Mouse (Mus musculus) kidney, postnatal 4 days (tissue): ENCODE data around the gene Susd1.

Source experiments
- DNase-seq, 2 experiments: peaks; one replicate each; pipeline ENCODE4 v3.0.0; 2021; ENCODE audit warnings: mixed read lengths in 2 of 2

Gene Susd1

DNA sequence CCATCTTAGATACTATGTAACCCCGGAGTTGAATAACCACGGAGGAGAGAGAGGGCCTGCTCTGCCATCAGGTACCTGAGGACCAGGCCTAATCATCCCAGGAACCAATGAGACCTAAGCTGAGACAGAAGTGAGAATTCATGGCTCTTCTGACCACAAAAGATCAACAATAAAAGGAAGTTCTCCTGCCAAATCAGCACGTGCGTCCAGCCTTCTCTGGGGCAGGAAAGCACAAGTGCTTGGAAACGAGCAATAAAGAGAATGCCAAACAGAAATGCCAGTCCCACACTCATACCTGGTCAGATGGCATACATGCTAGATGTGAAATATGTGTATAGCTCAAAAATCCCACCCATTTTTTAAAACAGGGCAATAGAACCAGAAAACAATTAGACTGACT is 58.6 kb downstream of the Susd1 start:
- DNase-seq = no peak

DNA sequence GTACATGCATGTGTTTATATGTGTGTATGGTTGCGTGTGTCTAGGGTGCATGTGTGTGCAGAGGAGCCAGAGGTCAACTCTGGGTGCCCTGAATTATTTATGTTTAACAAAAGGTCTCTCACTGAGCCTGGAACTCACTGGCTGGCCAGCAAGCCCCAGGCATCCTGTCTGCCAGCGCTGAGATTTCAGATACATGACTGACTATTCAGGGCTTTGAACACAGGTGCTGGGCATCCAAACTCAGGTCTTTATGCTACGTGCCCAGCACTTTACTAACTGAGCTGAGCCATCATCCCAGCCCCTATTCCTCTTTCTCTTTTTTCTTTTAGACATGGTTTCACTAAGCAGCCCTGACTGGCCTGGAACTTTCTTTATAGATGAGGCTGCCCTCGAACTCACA is 59.8 kb downstream of the Susd1 start:
- no peak for DNase-seq

DNA sequence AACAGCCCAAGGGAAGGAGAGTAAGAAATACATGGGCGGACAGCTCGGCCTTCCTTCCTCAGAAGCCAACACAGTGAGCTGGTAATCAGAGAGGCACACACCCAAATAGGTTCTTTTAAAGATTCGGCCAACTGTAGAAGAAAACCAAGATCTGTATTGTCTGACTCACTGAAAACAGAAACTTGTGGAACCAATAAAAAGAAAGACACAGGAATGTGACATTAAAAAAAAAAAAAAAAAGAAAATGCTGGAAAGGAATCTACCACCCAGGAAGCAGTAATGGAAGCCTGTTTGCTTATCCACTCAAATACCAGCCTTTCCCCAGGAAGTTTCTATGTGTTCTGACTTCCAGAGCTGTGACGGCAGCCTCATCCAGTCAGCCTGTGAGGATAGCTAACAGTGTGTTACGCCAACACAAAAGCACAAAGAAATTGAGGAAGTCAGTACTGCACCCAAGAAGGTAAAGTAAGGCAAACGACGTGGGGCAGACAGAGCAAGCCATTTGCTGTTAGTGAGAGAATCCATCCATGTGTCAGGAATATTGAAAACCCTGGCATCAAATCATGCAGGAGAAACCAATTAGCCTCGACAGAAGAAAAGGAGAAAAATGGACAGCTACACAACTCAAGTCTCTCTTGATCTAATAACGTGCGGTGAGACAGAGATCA is 64.0 kb downstream of the Susd1 start:
- DNase-seq = no peak

DNA sequence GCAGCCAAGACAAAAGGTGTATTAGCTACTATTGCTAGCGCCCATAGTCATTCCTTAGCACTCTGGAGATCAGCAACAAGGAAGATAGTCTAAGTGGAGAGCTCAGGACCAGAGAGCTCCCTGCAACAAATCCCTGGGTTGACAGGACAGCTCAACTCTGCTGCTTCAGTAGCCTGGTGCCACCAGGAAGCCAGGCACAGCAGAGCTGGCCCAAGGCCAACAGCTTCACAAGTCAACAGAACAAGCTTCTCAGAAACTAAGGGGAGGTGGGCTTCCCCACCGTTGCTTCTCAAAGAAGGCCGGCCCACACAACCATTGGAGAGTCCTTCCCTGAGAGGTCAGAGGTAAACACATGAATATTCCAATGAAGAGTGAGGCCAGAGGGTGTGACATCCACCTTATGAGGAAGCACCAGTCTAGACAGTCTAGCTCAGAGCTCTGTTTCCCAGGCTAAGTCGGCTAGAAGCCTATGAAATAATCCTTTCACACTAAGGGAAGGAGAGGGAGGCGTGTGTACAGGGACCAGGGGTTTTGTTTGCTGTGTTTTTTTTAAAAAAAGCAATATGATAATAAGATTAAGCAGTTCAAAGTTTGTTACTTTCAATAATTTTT is 65.8 kb downstream of the Susd1 start:
- peak; percentile 49 to 64 for DNase-seq

DNA sequence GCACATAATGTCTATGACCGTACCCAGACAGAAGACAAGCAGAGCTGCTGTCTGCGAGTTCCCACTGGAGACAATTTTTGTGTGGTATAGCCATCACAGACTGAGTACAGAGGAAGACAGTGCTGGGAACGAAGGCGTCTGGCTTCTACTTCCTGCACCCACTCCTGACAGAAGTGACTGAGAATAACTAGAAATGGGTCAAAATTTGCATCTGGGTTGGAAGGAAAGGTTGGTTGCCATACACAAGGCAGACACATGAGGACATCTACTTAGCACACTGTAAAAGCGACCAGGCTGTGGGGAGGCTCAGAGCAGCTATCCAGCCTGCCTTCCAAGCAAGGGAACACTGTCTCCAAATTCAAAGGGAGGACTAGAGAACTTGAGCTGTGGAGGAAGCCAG is 66.5 kb downstream of the Susd1 start:
- no peak for DNase-seq

DNA sequence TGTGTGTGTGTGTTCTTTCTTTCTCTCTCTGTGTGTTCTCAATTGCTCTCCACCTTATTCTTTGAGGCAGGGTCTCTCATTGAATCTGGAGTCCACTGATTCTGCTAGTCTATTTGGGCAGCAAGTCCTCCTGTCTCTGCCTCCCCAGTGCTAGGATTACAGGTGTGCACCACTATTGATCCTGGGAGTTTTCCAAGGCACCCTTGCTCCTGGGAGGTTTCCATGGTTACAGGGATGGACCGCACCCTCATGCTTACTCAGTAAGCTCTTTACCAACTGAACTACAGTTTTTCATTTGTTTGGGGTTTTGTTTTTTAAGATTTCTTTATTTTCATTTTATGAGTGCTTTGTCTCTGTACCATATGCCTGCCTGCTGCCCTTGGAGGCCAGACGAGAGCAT is 68.5 kb downstream of the Susd1 start:
- DNase-seq = no peak

DNA sequence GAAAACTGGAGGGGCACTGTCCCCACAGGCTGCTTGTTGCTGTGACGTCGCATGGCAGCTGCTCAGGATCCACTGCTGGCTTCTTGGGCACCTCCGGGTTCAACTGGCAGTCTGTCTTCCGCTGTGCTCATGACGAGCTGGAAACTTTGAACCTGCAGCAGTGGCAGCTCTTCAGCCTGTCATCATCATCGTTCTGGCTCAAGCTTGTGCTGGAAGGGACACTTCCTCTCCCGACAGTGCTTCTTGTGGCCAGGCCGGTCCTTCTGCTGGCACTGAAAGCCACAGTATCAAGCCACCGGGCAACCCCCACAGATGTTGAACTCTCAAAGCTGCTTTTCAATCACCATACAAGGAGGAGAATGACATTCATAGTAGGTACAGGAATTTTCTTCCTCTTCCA is 70.3 kb downstream of the Susd1 start:
- no peak for DNase-seq

DNA sequence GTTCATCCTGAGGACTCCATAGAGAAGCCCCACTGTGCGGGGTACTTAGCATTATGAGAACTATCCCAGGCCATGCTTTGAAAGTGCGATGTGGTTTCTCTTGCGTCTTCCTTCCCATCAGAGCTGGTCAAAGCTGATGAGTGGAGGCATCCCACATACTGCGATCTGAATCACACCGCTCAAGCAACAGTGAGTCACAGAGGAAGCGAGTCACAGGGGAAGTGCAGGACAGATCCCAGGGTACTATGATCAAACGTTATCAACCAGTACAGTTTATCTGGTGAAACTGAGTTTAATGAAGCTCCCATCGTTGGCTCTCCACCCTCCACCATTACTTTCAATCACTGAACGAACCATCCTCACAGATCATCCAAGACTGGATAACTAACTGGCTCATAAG is 72.2 kb downstream of the Susd1 start:
- no peak for DNase-seq

DNA sequence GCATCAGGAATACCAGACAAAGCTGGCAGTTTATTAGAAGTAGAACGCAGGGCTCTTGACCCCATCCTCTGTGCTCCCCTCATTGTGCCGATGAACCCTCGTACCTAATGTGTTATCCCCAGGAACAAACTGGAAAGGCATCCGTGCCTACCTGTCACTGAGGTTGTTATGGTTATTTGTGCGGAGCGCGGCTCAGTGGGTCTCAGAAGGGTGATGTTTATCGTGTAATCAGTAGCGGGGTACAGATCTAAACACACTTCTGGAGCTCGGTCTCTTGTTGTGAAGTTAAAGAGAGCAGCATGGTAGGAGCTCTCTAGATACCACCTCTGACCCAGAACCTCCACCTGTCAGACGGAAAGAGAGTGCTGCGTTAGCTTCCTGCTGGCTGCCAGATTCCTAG is 72.9 kb downstream of the Susd1 start:
- no peak for DNase-seq

DNA sequence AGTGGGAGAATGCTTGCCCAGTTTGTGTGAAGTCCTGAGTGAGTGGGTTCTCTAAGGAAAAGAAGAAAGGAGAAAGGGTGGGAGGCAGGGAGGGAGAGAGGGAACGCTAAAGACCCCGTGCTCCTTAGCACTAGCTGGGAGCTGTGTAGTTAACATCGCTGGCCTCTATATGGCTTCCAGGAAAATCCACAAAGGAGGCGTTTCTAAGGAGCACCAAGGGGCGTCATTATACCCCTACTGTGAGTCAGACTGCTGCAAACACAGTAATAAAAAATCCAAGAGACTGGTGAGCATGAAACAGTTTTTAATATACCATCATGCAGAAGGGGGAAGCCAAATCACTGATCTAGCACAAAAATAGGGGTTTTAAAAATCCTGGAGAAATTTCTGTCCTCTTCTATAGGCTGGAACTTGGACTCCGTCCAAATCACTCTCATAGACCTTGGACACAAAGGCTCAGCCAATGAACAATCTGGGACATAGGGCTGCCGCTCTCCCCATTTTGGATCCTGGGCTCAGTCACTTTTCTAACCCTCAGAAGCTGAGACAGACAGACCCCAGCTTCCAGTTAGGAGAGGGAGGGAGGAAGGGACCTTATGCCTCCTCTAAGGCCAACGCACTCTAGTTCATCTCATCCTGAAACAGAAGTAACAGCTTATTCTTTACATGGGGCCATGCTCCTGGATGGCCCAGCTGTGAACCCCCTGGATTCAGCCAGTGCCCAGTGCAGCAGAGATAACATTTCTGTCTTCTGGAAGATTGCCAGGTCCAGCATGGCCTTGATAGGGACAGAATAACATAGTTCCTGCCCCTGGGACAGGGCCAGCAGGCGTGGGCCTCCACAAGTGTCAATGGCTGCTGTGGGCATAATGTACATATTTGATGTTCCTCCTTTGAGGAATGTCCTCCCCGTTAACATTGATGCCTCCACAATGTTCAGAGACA is 73.9 kb downstream of the Susd1 start:
- DNase-seq = no peak

DNA sequence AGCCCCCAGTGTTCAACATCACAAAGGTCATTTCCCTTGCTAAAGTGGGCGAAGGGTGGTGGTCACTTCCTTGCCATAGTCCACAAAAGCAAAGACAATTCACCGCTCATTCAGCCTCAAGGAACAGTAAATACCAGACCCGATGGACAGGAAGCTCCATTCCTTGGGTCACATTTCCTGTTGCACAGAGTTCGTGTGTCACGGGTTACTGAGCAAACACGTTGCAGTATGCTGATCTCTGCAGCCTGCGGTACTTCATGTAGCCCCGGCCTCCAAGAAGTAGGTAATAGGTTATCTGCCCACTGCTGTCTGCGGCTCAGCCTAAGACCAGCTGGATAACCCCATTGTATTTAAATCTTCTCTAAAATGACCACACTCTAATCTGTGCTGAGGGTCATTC is 75.4 kb downstream of the Susd1 start:
- peak; percentile 40 to 53 for DNase-seq

DNA sequence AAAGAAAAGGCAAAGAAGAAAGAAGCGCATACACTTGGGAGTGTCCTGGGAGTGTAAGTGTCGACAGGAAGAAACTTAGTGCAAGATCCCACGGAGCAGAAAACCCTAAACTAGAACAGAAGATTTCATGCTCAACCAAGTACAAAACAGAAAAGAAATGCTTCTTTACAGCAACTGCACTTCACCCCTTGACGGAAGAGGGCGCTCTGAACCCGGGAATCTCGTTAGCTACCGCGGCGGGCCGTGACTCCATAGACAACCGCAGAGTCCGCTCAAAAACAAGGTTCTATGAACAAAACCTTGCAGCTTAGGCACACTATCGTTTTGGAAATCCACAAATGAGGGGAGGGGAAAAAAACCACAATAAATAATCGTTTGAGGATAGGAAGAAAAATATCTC is 77.7 kb downstream of the Susd1 start:
- peak; percentile 92 to 93 for DNase-seq

DNA sequence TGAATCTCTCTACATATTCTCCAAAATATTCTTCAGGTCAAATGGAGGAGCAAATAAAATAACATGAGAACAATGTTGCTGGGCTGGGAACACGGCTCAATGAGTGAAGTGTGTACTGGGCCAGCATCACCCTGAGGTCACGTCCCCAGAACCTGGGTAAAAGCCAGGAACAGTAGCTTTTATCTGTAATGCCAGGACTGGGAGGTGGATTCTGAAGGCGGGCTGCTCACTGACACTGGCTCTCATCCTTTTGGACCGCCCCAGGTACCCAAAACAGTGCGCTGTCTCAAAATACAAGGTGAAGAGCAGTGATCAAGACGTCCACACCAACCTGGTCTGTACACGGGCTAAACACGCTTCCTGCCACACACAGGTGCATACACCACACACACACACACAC is 78.5 kb downstream of the Susd1 start:
- no peak for DNase-seq

DNA sequence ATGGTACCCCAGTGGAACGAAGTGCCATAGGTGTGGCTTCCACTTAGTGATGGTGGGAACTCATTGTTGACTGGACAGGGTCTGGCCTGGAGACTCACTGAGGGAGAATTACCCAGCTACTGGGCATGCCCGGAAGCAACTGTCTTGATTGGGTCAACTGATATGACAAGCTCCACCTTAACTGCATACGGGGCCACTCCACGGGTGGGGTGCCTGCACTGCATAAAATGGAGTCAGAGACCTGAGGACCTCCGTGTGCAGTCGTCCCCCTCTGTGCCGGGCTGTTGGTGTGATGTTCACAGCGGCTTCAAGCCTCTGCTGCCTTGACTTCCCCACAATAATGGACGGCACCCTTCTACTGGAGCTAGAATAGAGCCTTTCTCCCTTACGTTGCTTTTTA is 79.5 kb downstream of the Susd1 start:
- DNase-seq = no peak

DNA sequence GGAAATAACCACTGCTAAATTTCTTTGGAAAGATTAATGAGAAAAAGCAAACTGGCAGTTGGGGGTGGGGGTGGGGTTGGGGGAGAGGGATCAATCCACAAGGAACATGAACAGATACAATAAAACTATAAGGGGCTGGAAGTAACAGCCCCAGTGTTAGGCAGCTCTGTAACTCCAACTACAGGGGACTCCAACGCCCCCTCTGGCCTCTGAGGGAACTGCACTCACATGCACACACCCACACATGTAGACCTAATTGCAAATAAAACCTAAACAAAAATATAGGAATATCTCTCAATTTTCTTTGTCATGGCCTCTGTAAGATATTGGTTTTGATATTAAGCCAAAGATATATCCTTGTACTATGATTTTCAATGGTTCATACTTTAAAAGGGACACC is 83.0 kb downstream of the Susd1 start:
- DNase-seq = no peak

DNA sequence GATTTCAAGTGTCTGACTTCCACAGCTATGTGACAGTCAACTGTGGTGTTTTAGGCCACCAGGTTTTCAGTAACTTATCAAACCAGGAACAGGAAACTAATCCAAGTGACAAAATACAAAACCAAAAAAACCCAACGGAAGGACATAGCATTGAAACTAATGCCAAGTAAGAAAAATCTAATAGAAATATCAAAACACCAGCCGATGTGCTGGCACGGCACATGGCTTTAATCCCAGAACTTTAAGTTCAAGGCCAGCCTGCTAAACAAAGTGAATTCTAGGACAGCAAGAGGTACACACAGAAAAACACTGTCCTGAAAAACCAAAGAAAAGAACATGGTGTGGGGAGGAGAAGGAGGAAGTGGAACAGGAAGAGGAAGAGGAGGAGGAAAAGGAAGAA is 83.8 kb downstream of the Susd1 start:
- DNase-seq = no peak

DNA sequence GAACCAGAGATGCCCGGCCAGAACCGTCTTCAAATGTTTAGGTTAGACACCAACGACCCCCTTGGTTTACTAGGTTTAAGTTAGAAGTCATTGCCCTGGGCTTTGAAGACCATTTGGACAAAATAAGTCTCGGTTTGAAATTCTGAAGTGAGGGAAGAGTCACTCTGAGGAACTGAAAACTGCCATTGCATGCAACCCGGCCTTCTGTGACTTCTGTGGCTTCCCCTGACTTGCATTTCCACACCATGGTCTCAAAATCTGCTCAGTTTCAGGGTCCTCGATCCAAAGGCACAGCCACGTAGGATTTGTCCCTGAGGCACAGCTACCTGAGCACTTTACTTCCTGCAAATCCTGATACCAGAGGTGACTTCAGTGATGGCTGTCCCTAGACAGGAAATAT is 86.5 kb downstream of the Susd1 start:
- DNase-seq = no peak

DNA sequence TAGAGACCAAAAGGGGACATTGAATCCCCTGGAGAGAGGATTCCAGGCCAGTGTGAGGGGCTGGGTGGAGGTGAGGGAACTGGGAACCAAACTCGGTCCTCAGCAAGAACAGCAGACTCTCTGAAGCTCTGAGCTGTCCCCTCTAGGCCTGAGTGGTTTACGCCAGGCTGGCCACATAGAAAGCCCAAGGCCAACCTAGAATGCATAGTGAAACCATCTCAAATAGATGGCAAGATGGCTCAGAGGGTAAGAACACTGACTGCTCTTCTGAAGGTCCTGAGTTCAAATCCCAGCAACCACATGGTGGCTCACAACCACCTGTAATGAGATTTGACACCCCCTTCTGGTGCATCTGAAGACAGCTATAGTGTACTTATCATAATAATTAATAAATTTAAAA is 88.1 kb downstream of the Susd1 start:
- DNase-seq = no peak

DNA sequence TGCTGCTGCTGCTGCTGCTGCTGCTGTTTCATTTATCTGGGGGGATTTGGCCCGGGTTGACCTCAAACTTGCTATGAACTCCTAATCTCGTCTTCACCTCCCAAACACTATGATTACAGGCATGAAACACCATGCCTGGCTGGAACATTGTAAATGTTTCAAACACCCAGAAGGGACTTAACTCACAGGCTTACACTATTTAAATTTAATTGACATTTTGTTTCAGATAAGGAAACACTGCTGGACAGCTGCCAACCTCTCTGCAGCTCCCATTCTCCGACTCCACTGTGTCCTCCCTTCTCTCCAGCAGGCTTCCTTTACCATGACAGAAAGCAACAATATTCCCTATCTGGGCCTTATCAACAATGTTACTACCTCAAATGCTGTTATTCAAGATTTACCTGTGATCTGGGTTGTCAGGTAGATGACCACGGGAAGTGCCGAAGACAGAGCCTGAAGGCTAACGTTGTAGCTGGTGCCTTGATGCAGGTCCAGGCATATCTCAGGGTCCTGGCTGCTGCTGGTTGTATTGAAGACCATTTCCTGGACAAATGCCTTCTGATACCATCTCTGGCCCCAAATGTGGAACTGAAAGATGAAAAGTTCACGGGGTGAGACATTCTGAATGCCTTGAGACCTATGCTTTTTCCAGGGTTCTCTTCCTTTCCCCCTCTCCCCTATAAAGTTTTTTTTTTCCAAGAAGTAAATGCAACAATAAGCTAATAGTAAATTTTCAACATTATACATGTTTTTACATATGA is 88.8 kb downstream of the Susd1 start:
- DNase-seq = peak; percentile 66 to 69

DNA sequence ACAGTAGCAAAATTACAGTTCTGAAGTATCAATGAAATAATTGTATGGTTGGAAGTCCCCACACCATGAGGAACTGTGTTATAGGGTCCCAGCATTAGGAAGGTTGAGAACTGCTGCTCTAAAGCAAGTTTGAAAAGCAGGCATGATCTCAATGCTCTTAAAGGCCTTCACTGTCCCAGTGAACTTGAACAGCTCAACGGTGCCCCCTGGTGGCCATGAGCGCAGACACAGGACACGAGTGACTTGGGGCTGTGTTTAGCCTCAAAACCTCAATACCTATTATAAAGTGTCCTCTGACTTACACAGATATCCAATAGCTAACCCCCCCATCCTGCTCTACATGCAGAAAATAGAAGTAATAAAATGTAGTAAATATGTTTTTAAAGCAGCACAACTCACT is 97.7 kb downstream of the Susd1 start:
- DNase-seq = peak; percentile 93 to 95

DNA sequence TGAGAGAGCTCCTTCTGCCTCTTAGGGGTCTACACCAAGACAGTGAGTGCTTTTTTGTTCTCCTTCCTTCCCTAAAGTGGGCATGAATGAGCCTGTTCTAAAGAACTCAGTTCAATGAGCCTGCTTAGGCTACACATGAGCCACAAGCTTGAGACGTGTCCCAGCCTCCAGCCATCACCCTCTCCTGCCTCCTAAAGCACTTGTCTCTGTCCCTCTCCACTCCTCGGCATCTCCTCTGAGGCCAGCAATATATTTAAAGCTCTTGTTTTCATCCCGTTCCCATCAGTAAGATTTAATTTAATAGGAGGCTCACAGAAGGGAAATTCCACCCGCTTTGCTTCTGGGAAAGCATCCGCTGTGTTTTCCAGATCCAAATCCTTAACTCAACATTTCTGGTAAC is 98.4 kb downstream of the Susd1 start:
- no peak for DNase-seq

DNA sequence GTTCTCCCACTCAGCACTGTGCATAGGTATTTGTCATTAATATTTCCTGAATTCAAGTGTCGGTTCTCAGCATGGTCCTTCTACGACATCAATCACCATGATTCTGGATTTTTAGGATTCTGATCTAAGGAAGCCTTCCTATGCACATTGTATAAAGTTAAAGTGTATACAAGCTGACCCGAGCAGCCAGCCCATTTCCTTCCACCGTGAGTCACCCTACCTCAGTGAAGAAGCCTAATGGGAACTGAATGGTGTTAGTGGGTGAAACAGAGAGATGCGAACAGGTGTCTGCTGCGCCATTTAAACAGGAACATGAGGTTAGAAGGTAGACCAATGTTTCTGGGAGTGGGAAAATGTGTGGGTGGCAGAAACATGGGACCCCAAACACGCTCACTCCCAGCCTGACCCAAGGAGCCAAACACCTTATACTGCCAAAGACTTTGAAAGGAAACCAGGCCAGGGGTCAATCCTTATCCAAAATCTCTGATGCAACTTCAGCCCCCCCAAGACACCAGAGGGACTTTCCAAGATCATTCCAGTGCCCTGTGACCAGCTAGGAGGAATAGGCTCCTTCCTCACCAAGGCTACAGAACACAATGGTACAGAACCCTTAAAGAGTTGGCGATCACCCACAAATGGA is 99.4 kb downstream of the Susd1 start:
- no peak for DNase-seq

DNA sequence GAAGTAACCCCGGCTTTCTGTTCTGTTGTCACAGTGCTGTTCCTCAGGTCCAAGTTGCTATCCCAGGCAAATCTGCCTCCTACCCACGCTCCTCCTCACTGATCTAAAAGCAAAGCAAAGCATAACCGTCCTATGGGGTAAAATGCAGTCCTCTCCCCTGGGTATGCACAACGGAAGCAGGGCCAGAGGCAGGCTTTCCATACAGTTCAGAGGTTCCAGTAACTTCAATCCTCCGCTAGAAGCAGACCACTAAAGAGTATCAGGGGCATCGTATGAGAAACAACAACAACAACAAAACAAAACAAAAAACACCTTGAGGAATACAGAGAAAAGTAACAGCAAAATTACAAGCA is 100.9 kb downstream of the Susd1 start:
- DNase-seq = no peak
